Mouse (Mus musculus) midbrain, embryonic 15.5 days (tissue): ENCODE measurements around the gene Hmmr. TPM values are rescaled to one million over a fixed set of nuclear protein-coding genes. Genes with fewer than 3 reads are reported as not detected.

Experiments
- ATAC-seq: fragments of 200-750 bp; cut with Nextera tagmentation; replicated peaks from 2 replicates; pipeline ENCODE4 v1.8.0; 2017; ENCODE audit warnings: moderate TSS enrichment
- H3K27ac ChIP-seq: fragments of 300-500 bp; sonication (generic); 2 replicates; pipeline ENCODE4 v1.5.1; 2015; ENCODE audit warnings: mild to moderate bottlenecking, inconsistent platforms
- H3K27me3 ChIP-seq: fragments of 300-500 bp; sonication (generic); replicated peaks from 2 replicates; pipeline ENCODE4 v1.6.1; 2015; ENCODE audit warnings: inconsistent platforms
- H3K36me3 ChIP-seq: fragments of 300-500 bp; sonication (generic); replicated peaks from 2 replicates; pipeline ENCODE4 v1.6.1; 2015; ENCODE audit warnings: inconsistent platforms
- H3K4me1 ChIP-seq: fragments of 300-500 bp; sonication (generic); 2 replicates; pipeline ENCODE4 v1.6.1; 2015; ENCODE audit warnings: inconsistent platforms
- H3K4me2 ChIP-seq: fragments of 300-500 bp; sonication (generic); 2 replicates; pipeline ENCODE4 v1.6.1; 2015; ENCODE audit warnings: inconsistent platforms, mild to moderate bottlenecking, moderate library complexity
- H3K4me3 ChIP-seq: fragments of 300-500 bp; sonication (generic); 2 replicates; pipeline ENCODE4 v1.5.1; 2015; ENCODE audit warnings: mild to moderate bottlenecking, inconsistent platforms
- H3K9ac ChIP-seq: fragments of 300-500 bp; sonication (generic); 2 replicates; pipeline ENCODE4 v1.6.1; 2015; ENCODE audit warnings: mild to moderate bottlenecking, inconsistent platforms
- H3K9me3 ChIP-seq: fragments of 300-500 bp; sonication (generic); 2 replicates; pipeline ENCODE4 v1.6.1; 2016; ENCODE audit warnings: inconsistent platforms
- WGBS: fragments of 180-500 bp; shearing (Covaris S2); methylation state at CpG from one replicate; pipeline ENCODE4 v1.1.7; 2015; ENCODE audit warnings: mixed read lengths; 5-methylcytosine and 5-hydroxymethylcytosine counted together
- polyA plus RNA-seq: library from polyadenylated mRNA; unstranded; fragments of >200 nt; fragmentation: Nextera tagmentation; extraction: Ambion mirVana; gene quantifications from 2 replicates; pipeline ENCODE4 v1.2.1, GENCODE M21; 2015

Gene Hmmr
- polyA plus RNA-seq, 1 experiment from 2014 or later, result 5.4 TPM

GRCm38 (mm10) chr11:40693366-40693951 lies 39.8 kb downstream of the Hmmr start:
- H3K27me3 ChIP-seq, result no peaks in the 10 kb centered on the region
- no peaks in the 10 kb centered on the region for H3K9me3 ChIP-seq
- H3K36me3 ChIP-seq, result no peaks in the 10 kb centered on the region
- peaks cover 34% of the 10 kb centered on the region for H3K4me1 ChIP-seq
- H3K27ac ChIP-seq, result peak overlapping the region; percentile 83
- H3K9ac ChIP-seq, result peak overlapping the region; percentile 34; the same call in 1 of the 2 replicates
- H3K4me2 ChIP-seq, result peak overlapping the region; percentile 96
- under 1% methylated on average over 16 of the region's 16 CpGs for WGBS
- H3K4me3 ChIP-seq, result peak overlapping the region; percentile 95
- ATAC-seq, result no peak

GRCm38 (mm10) chr11:40692511-40693365 lies 40.5 kb downstream of the Hmmr start:
- Histone ChIP-seq H3K27ac (peak overlapping the region; percentile 83), H3K4me3 (peak overlapping the region; percentile 95), H3K36me3 (no peaks in the 10 kb centered on the region), H3K9ac (peak overlapping the region; percentile 71), H3K4me1 (peaks cover 34% of the 10 kb centered on the region), H3K27me3 (no peaks in the 10 kb centered on the region), H3K4me2 (peak overlapping the region; percentile 96), H3K9me3 (no peaks in the 10 kb centered on the region)
- peak; percentile 98 for ATAC-seq
- under 1% methylated on average over 35 of the region's 36 CpGs for WGBS

DNA sequence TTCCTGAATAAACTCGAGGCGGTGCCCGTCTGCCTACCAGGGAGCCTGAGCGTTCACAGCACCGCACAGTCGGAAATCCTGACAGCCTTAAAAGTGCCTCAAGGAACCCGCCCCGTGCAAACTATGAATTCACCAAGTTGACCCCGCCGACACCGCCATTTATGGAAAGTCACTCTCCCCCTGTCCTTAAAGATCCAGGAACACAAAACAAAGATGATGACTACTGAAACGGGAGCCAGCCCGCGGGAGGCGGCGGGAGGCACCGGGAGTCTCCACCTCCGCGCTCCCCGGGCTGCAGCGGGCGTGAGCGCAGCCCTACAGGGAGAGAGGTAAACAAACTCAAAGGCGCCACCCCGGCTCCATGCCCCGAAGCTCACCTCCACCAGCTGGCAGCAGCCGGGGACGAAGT lies 41.1 kb downstream of the Hmmr start:
- Histone ChIP-seq H3K4me3 (peak overlapping the region; percentile 95), H3K9me3 (no peaks in the 10 kb centered on the region), H3K4me1 (peaks cover 34% of the 10 kb centered on the region), H3K4me2 (peak overlapping the region; percentile 96), H3K9ac (peak overlapping the region; percentile 71), H3K27ac (peak overlapping the region; percentile 83), H3K36me3 (no peaks in the 10 kb centered on the region), H3K27me3 (no peaks in the 10 kb centered on the region)
- WGBS, result under 1% methylated on average over 28 of the region's 28 CpGs
- peak; percentile 78 for ATAC-seq

DNA sequence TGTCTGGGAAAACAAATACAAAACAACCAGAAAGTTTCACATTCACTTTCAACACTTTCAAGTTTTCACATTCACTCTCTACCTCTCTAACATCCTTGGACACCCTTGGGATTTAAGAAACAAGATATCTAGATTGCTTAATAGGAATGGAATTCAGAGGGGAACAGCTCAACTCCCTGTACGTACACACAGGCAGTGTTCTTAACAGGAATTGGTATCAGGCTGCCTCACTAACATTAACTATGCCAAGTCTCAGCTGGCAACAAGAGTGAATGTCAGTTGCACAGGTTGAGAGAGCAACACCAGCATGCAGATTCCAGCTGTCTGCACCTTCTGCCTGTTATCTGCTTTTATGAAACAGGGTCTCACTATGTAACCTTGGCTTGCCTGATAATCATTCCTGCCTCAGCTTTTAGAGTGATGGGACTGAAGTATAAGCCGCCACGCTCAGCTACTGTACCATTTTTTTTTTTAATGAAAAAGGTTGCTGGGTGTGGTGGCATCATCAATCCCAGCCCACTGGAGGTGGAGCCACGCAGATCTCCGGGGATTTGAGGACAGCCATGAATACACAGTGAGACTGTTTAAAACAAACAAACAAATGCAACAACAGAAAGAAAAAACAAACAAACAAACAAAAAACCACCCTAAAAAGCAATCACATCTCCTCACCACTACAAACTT lies 42.6 kb downstream of the Hmmr start:
- 75% methylated on average over 5 of the region's 5 CpGs for WGBS
- Histone ChIP-seq H3K27me3 (no peaks in the 10 kb centered on the region), H3K36me3 (0 out of 2 replicates have a peak, but pooled peaks cover 3% of the 10 kb centered on the region), H3K9ac (no peak overlapping the region), H3K9me3 (no peaks in the 10 kb centered on the region), H3K4me1 (peaks cover 34% of the 10 kb centered on the region), H3K27ac (no peak overlapping the region), H3K4me2 (peak overlapping the region; percentile 96; the same call in 1 of the 2 replicates), H3K4me3 (peak overlapping the region; percentile 95; the same call in 1 of the 2 replicates)
- ATAC-seq, result no peak

DNA sequence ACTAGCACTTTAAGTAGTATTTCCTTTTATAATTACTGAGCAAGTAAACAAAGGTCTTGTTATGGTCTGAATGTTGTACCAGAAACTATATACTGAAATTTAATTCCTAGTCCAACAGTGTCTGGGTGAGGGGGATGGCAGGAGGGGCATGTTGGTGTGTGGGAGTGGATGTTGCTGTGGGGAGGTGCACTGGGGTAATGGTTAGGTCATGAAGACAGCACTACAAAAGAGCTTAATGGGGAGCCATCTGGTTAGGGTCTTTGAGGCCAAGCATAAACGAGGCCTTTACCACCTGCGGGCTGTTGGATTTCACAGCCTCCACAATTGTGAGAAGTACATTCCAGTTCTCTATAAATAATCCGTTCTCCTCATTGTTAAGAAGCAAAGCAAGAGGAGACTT lies 49.9 kb downstream of the Hmmr start:
- no peak overlapping the region for H3K27ac ChIP-seq
- no peak overlapping the region for H3K4me2 ChIP-seq
- no peak overlapping the region for H3K9ac ChIP-seq
- H3K27me3 ChIP-seq, result no peaks in the 10 kb centered on the region
- H3K36me3 ChIP-seq, result peaks cover 46% of the 10 kb centered on the region; the same call in 1 of the 2 replicates
- no peaks in the 10 kb centered on the region for H3K4me1 ChIP-seq
- 69% methylated on average over 3 of the region's 3 CpGs for WGBS
- no peaks in the 10 kb centered on the region for H3K9me3 ChIP-seq
- no peak for ATAC-seq
- H3K4me3 ChIP-seq, result no peak overlapping the region

DNA sequence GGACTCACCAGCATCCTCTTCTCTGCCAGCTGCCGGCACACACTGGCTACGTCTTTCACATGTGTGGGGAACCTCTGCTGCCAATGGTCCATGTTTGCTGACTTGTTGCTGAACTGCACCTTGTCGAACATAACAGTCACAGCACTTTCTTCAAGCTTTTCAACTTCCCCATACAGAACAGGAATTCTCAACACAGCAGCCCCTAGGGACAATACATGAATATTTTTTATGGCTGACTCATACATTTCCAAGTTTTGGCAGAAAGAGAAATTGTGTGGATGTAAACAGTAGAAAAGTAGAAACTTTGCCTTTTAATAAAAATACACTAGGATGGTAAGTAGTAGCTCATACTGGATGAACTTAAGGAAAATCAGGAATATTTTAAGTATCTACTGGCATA lies 50.8 kb downstream of the Hmmr start:
- Histone ChIP-seq H3K9ac (no peak overlapping the region), H3K27me3 (no peaks in the 10 kb centered on the region), H3K4me2 (no peak overlapping the region), H3K27ac (no peak overlapping the region), H3K4me1 (no peaks in the 10 kb centered on the region), H3K9me3 (no peaks in the 10 kb centered on the region), H3K4me3 (no peak overlapping the region), H3K36me3 (peaks cover 49% of the 10 kb centered on the region; the same call in 1 of the 2 replicates)
- 92% methylated on average over 3 of the region's 3 CpGs for WGBS
- ATAC-seq, result no peak

- Histone ChIP-seq H3K4me1 (no peaks in the 10 kb centered on the region), H3K27ac (no peak overlapping the region), H3K36me3 (peaks cover 35% of the 10 kb centered on the region; the same call in 1 of the 2 replicates), H3K4me3 (no peak overlapping the region), H3K4me2 (no peak overlapping the region), H3K27me3 (no peaks in the 10 kb centered on the region), H3K9ac (no peak overlapping the region), H3K9me3 (no peaks in the 10 kb centered on the region)
- 98% methylated on average over 1 of the region's 1 CpGs for WGBS
- no peak for ATAC-seq
These were observed 56.1 kb downstream of the Hmmr start for GRCm38 (mm10) chr11:40677169-40677568.

DNA sequence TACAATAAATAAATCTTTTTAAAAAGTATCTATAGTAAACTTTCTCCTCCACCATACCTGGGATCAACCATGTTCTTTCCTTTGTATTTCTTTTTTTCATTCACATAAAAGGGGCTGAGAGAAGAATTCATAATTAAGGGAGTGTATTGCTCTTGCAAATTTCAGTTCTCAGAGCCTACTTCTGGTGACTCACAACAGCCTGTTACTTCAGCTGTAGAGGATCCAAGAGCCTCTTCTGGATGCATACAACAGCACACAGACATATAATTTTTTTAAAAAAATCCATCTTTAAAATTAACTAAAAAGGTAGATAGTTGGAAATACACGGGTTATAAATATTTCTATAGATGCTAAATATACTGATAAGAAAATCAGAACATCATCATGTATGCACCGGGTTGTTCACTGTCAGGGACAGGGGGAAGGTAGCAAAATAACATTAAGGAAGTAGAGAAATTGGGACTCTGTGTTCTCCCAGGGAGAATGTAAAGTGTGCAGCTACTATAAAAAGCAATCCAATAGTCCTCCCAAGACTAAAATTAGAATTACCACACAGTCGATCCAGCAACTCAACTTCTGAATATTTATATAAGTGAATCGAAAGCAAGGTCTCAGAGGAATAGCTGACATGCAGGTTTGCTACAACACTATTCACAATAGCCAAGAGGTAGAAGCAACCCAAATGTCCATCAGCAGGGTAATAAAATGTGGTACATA lies 58.0 kb downstream of the Hmmr start:
- H3K4me2 ChIP-seq, result no peak overlapping the region
- H3K9me3 ChIP-seq, result no peaks in the 10 kb centered on the region
- no peak for ATAC-seq
- WGBS, result 75% methylated on average over 4 of the region's 4 CpGs
- no peak overlapping the region for H3K27ac ChIP-seq
- no peaks in the 10 kb centered on the region for H3K4me1 ChIP-seq
- no peak overlapping the region for H3K4me3 ChIP-seq
- H3K9ac ChIP-seq, result no peak overlapping the region
- peaks cover 25% of the 10 kb centered on the region; the same call in 1 of the 2 replicates for H3K36me3 ChIP-seq
- H3K27me3 ChIP-seq, result no peaks in the 10 kb centered on the region

Other genes starting within 250 kb of the Hmmr start
- 56.2 and 58.0 TPM in 2 replicates for gene Mat2b, start 38.2 kb downstream of the Hmmr start, polyA plus RNA-seq
- 49.6 and 55.4 TPM in 2 replicates for gene Nudcd2, start 245 bp upstream of the Hmmr start, polyA plus RNA-seq
- gene Ccng1, start 21.9 kb upstream of the Hmmr start, polyA plus RNA-seq, result 31.2 and 33.3 TPM in 2 replicates